Mouse (Mus musculus): ENCODE results near the gene Mnat1. TPM values are rescaled to one million over a fixed set of nuclear protein-coding genes. Genes with fewer than 3 reads are reported as not detected.

The Mnat1 gene
- 10 to 100 TPM; 24.6 to 25.2 TPM for total RNA-seq (2023)

GRCm38 (mm10) chr12:73123093-73124041 lies at the start of gene Mnat1:
Gene Mnat1, plus strand, starts transcription at chr12:73123717.

GRCm38 (mm10) chr12:73113196-73113595 lies 10.3 kb upstream of the Mnat1 start, which contains the start of gene Six4:
Gene Six4, minus strand, starts transcription at chr12:73113456.

GRCm38 (mm10) chr12:73286287-73287092 lies 163.0 kb downstream of the Mnat1 start, which contains the start of the genes Trmt5 and Slc38a6:
Gene Trmt5, minus strand, starts transcription at chr12:73286710.
Gene Slc38a6, plus strand, starts transcription at chr12:73286779.

Other genes with a start within 250 kb of the Mnat1 start
- not detected for gene Six6, start 183.8 kb upstream of the Mnat1 start, total RNA-seq (2023)
- gene 4930447C04Rik, start 182.9 kb upstream of the Mnat1 start, total RNA-seq (2023) = not detected
- not detected for gene Six1, start 69.8 kb upstream of the Mnat1 start, total RNA-seq (2023)
- not detected for gene Six4, start 10.3 kb upstream of the Mnat1 start, total RNA-seq (2023)
- gene Trmt5, start 163.0 kb downstream of the Mnat1 start, total RNA-seq (2023) = 10 to 100 TPM; 14.1 to 15.1 TPM
- gene Slc38a6, start 163.1 kb downstream of the Mnat1 start, total RNA-seq (2023) = 10 to 100 TPM; 24.5 to 26.4 TPM

Data from T-cell, adult 66 days (primary cell).